Mouse (Mus musculus): Measurements from ENCODE around the gene Tmem63c.

Gene Tmem63c

GRCm38 (mm10) chr12:87021040-87021439 is at the start of gene Tmem63c:
Gene Tmem63c, plus strand, starts transcription at chr12:87021340.
- no peak for DNase-seq

DNA sequence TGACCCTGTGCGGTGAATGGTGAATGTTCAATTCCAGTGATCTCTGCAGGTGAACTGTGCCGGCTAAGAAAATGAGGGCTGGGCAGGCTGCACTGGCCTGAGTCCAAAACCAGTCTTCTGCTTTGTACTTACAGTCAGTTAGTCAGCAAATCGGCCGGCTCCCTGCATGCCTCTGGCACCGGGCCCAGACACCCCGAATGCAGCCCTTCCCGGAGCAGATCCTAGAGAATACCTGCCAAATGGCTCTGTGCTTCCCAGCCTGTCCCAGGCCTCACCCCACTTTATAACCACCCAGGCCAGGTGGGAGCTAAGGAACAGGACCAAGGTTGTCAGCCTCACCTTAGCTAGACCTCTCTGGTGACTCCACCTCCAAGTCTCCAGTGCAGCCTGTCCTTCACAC is 47.9 kb upstream of the Tmem63c start:
- DNase-seq: peak; percentile 97

DNA sequence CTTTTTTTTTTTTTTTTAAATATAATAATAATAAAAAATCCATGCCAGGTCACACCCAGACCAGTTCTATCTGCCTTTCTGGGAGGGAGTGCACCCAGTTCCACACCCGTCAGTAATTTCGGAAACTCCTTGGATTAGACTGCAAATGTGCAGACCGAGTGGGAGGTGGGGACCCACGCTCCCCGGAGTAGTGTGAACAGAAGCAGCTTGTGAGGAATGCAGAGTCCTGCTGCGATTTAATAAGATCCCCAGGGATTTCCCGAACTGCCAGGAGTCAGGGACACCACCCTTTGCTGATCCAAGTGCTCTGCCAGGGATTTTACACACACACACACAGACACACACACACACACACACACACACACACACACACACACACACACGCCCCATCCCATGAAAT is 47.4 kb upstream of the Tmem63c start:
- peak in 1 of 2 experiments; percentile 44 for DNase-seq

DNA sequence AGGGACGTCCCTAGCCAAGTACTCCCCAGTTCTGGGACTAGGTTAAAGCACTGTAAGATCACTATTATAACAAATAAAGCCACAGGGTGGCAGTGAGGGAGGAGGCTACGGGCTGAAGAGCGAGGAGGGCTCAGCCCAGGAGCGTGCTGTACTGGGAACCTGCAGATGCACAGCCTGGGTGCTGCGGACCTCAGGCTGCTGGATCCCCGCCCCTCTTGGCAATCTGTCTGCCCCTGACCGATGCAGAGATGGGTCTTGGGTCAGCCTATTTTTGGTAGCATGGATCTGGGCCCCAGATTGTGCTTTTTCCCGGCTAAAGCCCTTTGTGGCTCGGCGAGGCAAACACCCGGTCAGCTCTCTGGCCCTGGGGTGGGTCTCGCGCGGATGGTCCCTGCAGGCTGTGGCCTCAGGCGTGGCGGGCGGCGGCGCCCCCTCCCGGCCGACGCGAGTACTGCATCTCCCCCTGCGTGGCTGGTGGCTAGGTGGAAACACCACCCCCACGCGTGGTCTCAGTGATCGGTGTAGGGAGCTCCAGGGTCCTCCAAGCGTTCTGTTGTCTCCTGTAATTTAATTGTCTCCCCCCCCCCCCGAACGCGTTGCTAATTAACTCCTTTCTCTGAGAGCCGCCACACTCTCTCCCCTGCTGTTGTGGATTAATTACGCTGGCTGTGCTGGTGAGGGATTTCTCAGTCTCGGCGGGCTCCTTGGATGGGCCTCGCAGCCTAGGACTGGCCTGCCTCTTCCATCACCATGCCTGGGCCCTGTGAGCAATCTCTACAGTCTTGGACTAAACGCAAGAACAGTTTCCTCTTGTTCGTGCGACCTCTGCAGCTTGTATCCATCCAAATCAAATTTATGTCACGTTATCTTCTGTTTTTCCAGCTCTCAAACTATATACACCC is 46.5 kb upstream of the Tmem63c start:
- peak; percentile 94 to 95 for DNase-seq

DNA sequence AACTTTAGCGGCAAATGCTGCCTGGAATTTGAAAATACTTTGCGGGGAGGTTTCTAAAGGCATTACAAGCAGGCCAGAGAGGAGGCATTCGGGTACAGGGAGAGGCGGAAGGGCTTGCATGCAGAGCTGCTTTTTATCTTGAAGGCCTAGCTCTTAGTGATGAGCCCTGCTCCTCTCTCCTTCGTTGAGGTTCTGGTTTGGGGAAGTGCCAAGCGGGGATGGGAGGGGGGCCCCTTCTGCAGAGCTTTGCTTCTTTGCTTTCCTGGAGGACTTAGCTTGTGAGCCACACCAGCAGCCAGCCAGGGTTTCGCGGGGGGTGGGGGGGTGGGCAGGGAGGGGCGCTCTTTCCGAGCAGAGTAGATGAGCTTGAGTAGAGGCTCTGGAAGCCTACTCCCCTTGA is 45.4 kb upstream of the Tmem63c start:
- no peak for DNase-seq

- no peak for DNase-seq
These were observed 44.5 kb upstream of the Tmem63c start for GRCm38 (mm10) chr12:86976511-86977168.

- peak; percentile 54 to 60 for DNase-seq
These were observed 43.3 kb upstream of the Tmem63c start for GRCm38 (mm10) chr12:86977833-86978232.

- DNase-seq: peak; percentile 74 to 76
These were observed 40.0 kb upstream of the Tmem63c start for GRCm38 (mm10) chr12:86981180-86981579.

DNA sequence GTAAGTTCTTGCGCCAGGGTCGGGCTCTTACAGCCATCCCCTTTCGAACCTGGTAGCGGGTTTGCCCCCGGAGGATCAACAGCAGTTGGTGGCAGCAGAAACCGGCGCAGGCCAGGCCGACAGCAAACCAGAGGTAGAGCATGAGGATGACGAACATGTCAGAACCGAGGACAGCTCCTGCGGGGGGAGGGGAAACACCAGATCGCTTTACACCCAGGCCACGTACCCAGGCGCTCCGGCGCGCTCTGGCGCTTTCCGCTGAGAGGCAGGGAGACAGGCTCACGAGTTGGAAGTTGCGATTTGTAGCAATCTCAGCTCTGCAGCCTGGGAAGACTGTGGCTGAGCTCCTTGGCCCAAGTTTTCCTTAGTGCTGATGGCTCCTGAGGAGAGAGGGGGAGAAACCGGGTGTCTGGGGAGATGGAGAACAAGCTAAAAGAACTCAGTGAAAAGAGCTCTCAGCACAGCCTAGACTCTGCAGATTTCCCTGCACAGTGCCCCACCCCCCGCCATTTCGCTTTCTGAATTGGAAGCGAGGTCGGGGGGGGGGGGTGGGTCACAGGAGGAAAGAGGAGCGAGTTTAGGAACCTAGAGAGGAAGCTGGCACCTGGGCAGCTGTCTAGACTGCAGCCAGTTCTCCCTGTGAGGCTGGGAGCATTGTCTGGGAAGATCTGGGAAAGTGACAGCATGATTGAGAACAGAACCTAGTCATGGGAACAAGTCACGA is 37.5 kb upstream of the Tmem63c start:
- DNase-seq: no peak

GRCm38 (mm10) chr12:86984194-86984555 is 37.0 kb upstream of the Tmem63c start:
- DNase-seq: no peak

GRCm38 (mm10) chr12:86986562-86986961 is 34.6 kb upstream of the Tmem63c start:
- DNase-seq: no peak

- DNase-seq: no peak
These were observed 32.9 kb upstream of the Tmem63c start for GRCm38 (mm10) chr12:86988227-86988626.

- no peak for DNase-seq
These were observed 31.8 kb upstream of the Tmem63c start for GRCm38 (mm10) chr12:86989378-86989777.

GRCm38 (mm10) chr12:86989890-86990754 is 31.0 kb upstream of the Tmem63c start, which contains the start of gene Zdhhc22:
Gene Zdhhc22, minus strand, starts transcription at chr12:86990430.
- peak; percentile 55 to 65 for DNase-seq

DNA sequence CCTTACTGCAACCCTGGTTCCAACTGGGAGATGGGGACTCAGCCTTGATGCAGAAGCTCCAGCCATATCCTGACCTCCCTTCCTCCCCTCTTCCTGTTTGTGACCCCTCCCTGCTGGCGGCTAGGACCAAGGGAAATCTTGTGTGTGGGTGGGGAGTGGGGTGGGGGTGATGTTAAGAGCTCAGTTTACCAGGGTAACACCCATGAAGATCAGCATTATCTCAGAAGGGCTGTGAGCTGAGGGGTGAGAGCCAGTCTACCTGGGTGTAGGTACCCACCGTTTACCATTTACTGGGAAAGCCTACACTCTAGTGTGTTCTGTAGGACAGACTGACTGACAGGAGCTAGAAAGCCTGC is 30.4 kb upstream of the Tmem63c start:
- no peak for DNase-seq

GRCm38 (mm10) chr12:86994166-86994565 is 27.0 kb upstream of the Tmem63c start:
- no peak for DNase-seq

DNA sequence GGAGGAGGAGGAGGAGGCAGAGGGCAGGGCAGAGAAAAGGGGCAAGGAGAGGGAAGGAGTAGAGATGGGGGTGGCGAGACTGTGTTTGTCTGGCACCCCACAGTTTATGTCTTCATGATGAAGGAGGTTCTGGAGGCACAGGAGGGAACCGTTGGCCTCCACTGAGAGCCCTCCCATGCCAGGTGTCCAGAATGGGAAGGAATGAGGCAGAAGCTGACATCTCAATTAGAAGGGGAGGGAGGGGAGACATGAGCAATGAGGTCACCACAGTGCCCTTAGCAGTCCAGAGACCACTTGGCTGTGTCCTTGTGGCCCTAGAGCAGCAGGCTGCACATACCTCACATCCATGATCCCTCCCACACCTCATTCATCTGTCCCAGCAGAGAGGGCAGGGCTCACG is 26.4 kb upstream of the Tmem63c start:
- no peak for DNase-seq

- DNase-seq: no peak
These were observed 25.2 kb upstream of the Tmem63c start for GRCm38 (mm10) chr12:86995931-86996330.

GRCm38 (mm10) chr12:86998699-86999098 is 22.4 kb upstream of the Tmem63c start:
- no peak for DNase-seq

DNA sequence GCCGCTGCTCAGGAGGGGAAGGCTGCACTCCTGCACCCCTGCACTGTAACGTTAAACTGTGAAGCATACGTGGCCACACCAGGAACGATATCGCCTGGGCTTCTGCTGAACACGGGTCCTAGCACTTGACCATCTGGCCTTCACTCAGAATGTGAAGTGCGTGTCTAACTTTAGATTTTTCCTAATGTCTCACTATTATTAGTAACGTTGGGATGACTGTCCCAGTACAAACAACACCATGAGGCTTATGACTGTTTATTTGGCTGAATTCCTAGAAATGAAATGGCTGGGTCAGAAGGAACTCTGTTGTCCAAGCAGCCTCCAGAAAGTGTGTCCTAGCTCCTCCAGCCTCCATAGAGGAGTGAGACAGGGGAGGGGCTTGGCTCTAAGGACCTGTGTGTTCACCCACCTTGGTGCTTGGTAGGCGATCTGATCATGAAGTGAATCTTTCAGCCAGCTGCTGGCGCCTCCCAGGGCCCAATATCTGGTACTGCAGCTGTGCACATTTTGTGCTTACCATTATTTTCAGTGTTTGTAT is 21.8 kb upstream of the Tmem63c start:
- peak; percentile 33 to 54 for DNase-seq

- DNase-seq: peak; percentile 23 to 30
These were observed 20.8 kb upstream of the Tmem63c start for GRCm38 (mm10) chr12:87000151-87000839.

GRCm38 (mm10) chr12:87000840-87001176 is 20.3 kb upstream of the Tmem63c start:
- peak in 1 of 2 experiments; percentile 40 for DNase-seq

Measured in cerebellum, postnatal 36 days (tissue).